Mouse (Mus musculus): Measurements from ENCODE around the gene Asrgl1.
"Not testable (repeated sequence)": the region's sequence is repeated elsewhere in the genome, so short reads cannot be mapped to it uniquely, and the experiment has no call there.

Asrgl1 gene

GRCm38 (mm10) chr19:9135512-9136331 is at the start of gene Asrgl1:
Asrgl1 (minus strand) TSS chr19:9135636.
- DNase-seq (ENCODE audit: low read depth, low spot score) = peak; percentile 96

- no peak for DNase-seq (ENCODE audit: low read depth, low spot score)
Measured at GRCm38 (mm10) chr19:9146214-9146613, 10.8 kb upstream of the Asrgl1 start.

- DNase-seq (ENCODE audit: low read depth, low spot score) = no peak
Measured at GRCm38 (mm10) chr19:9143639-9144125, 8.2 kb upstream of the Asrgl1 start.

GRCm38 (mm10) chr19:9143230-9143629 is 7.8 kb upstream of the Asrgl1 start:
- DNase-seq (ENCODE audit: low read depth, low spot score) = no peak

GRCm38 (mm10) chr19:9140361-9140760 is 4.9 kb upstream of the Asrgl1 start:
- DNase-seq (ENCODE audit: low read depth, low spot score) = not testable (repeated sequence)

GRCm38 (mm10) chr19:9137159-9137558 is 1.7 kb upstream of the Asrgl1 start:
- no peak for DNase-seq (ENCODE audit: low read depth, low spot score)

GRCm38 (mm10) chr19:9134746-9135511 is 507 bp downstream of the Asrgl1 start:
- peak; percentile 50 for DNase-seq (ENCODE audit: low read depth, low spot score)

- DNase-seq (ENCODE audit: low read depth, low spot score) = no peak
Measured at GRCm38 (mm10) chr19:9129996-9130395, 5.4 kb downstream of the Asrgl1 start.

- no peak for DNase-seq (ENCODE audit: low read depth, low spot score)
Measured at GRCm38 (mm10) chr19:9128499-9129194, 6.8 kb downstream of the Asrgl1 start.

- DNase-seq (ENCODE audit: low read depth, low spot score) = not testable (repeated sequence)
Measured at GRCm38 (mm10) chr19:9123986-9124385, 11.4 kb downstream of the Asrgl1 start.

GRCm38 (mm10) chr19:9122390-9122789 is 13.0 kb downstream of the Asrgl1 start:
- DNase-seq (ENCODE audit: low read depth, low spot score) = no peak

GRCm38 (mm10) chr19:9119655-9120425 is 15.6 kb downstream of the Asrgl1 start:
- DNase-seq (ENCODE audit: low read depth, low spot score) = no peak

GRCm38 (mm10) chr19:9117275-9117674 is 18.2 kb downstream of the Asrgl1 start:
- no peak for DNase-seq (ENCODE audit: low read depth, low spot score)

- no peak for DNase-seq (ENCODE audit: low read depth, low spot score)
Measured at GRCm38 (mm10) chr19:9116268-9116667, 19.2 kb downstream of the Asrgl1 start.

- no peak for DNase-seq (ENCODE audit: low read depth, low spot score)
Measured at GRCm38 (mm10) chr19:9112043-9112442, 23.4 kb downstream of the Asrgl1 start.

GRCm38 (mm10) chr19:9110182-9110869 is 25.1 kb downstream of the Asrgl1 start:
- DNase-seq (ENCODE audit: low read depth, low spot score) = peak; percentile 77

- no peak for DNase-seq (ENCODE audit: low read depth, low spot score)
Measured at GRCm38 (mm10) chr19:9108536-9108935, 26.9 kb downstream of the Asrgl1 start.

GRCm38 (mm10) chr19:9107379-9107755 is 28.1 kb downstream of the Asrgl1 start:
- DNase-seq (ENCODE audit: low read depth, low spot score) = no peak

- peak; percentile 33 for DNase-seq (ENCODE audit: low read depth, low spot score)
Measured at GRCm38 (mm10) chr19:9106751-9107378, 28.6 kb downstream of the Asrgl1 start.

GRCm38 (mm10) chr19:9106096-9106495 is 29.3 kb downstream of the Asrgl1 start:
- peak; percentile 67 for DNase-seq (ENCODE audit: low read depth, low spot score)

Data from ZHBTc4 (cell line).